Mouse (Mus musculus): ENCODE measurements around the gene Cacna1d. TPM values are rescaled to one million over a fixed set of nuclear protein-coding genes. Genes with fewer than 3 reads are reported as not detected.

Cacna1d gene
- polyA plus RNA-seq, 1 experiment, result not detected

- H3K27me3 ChIP-seq (ENCODE audit: control insufficient read depth, insufficient read depth, insufficient read length), result peaks cover 7% of the 10 kb centered on the region
- H3K79me3 ChIP-seq (ENCODE audit: low read depth), result no peaks in the 10 kb centered on the region
- H3K4me3 ChIP-seq (ENCODE audit: insufficient read depth, poor library complexity, severe bottlenecking), result no peak overlapping the region
- H3ac ChIP-seq (ENCODE audit: control insufficient read depth, insufficient read length, low read depth), result no peak overlapping the region
- no peaks in the 10 kb centered on the region for H3K79me2 ChIP-seq (ENCODE audit: control insufficient read depth, insufficient read depth)
- TF ChIP-seq MYOD1 (IDR thresholded peaks at IDR 0.05; ENCODE audit: control insufficient read depth, insufficient read length, low read depth) (no peak), FOSL1 (IDR thresholded peaks at IDR 0.05; ENCODE audit: insufficient read depth, low read length, poor library complexity, severe bottlenecking) (no peak), MYOG (IDR thresholded peaks at IDR 0.05; ENCODE audit: control insufficient read depth, extremely low read depth, insufficient read length) (no peak), USF1 (IDR thresholded peaks at IDR 0.05; ENCODE audit: low read depth) (no peak), CEBPB (IDR thresholded peaks at IDR 0.05; ENCODE audit: low read depth) (no peak), MAX (IDR thresholded peaks at IDR 0.05) (no peak), CTCF (IDR thresholded peaks at IDR 0.05; ENCODE audit: control insufficient read depth, insufficient read depth, insufficient read length) (no peak)
- no peaks in the 10 kb centered on the region for H3K36me3 ChIP-seq (ENCODE audit: control insufficient read depth, insufficient read depth)
Observed at GRCm38 (mm10) chr14:30019375-30019774, 471.9 kb downstream of the Cacna1d start.

GRCm38 (mm10) chr14:30018846-30019245 lies 472.4 kb downstream of the Cacna1d start:
- Histone ChIP-seq H3K79me3 (ENCODE audit: low read depth) (no peaks in the 10 kb centered on the region), H3K79me2 (ENCODE audit: control insufficient read depth, insufficient read depth) (no peaks in the 10 kb centered on the region), H3K27me3 (ENCODE audit: control insufficient read depth, insufficient read depth, insufficient read length) (peaks cover 10% of the 10 kb centered on the region), H3K36me3 (ENCODE audit: control insufficient read depth, insufficient read depth) (no peaks in the 10 kb centered on the region), H3ac (ENCODE audit: control insufficient read depth, insufficient read length, low read depth) (no peak overlapping the region), H3K4me3 (ENCODE audit: insufficient read depth, poor library complexity, severe bottlenecking) (no peak overlapping the region)
- no peak for TF ChIP-seq USF1 (IDR thresholded peaks at IDR 0.05; ENCODE audit: low read depth)
- TF ChIP-seq CTCF (IDR thresholded peaks at IDR 0.05; ENCODE audit: control insufficient read depth, insufficient read depth, insufficient read length), result no peak
- TF ChIP-seq FOSL1 (IDR thresholded peaks at IDR 0.05; ENCODE audit: insufficient read depth, low read length, poor library complexity, severe bottlenecking), result no peak
- no peak for TF ChIP-seq MAX (IDR thresholded peaks at IDR 0.05)
- TF ChIP-seq MYOD1 (IDR thresholded peaks at IDR 0.05; ENCODE audit: control insufficient read depth, insufficient read length, low read depth), result no peak
- no peak for TF ChIP-seq CEBPB (IDR thresholded peaks at IDR 0.05; ENCODE audit: low read depth)
- TF ChIP-seq MYOG (IDR thresholded peaks at IDR 0.05; ENCODE audit: control insufficient read depth, extremely low read depth, insufficient read length), result no peak

GRCm38 (mm10) chr14:30018463-30018801 lies 472.8 kb downstream of the Cacna1d start:
- no peak overlapping the region for H3K4me3 ChIP-seq (ENCODE audit: insufficient read depth, poor library complexity, severe bottlenecking)
- no peaks in the 10 kb centered on the region for H3K79me2 ChIP-seq (ENCODE audit: control insufficient read depth, insufficient read depth)
- H3K27me3 ChIP-seq (ENCODE audit: control insufficient read depth, insufficient read depth, insufficient read length), result peaks cover 12% of the 10 kb centered on the region
- TF ChIP-seq MYOD1 (IDR thresholded peaks at IDR 0.05; ENCODE audit: control insufficient read depth, insufficient read length, low read depth) (no peak), CTCF (IDR thresholded peaks at IDR 0.05; ENCODE audit: control insufficient read depth, insufficient read depth, insufficient read length) (no peak), CEBPB (IDR thresholded peaks at IDR 0.05; ENCODE audit: low read depth) (no peak), MYOG (IDR thresholded peaks at IDR 0.05; ENCODE audit: control insufficient read depth, extremely low read depth, insufficient read length) (no peak), FOSL1 (IDR thresholded peaks at IDR 0.05; ENCODE audit: insufficient read depth, low read length, poor library complexity, severe bottlenecking) (no peak), MAX (IDR thresholded peaks at IDR 0.05) (no peak), USF1 (IDR thresholded peaks at IDR 0.05; ENCODE audit: low read depth) (no peak)
- no peaks in the 10 kb centered on the region for H3K79me3 ChIP-seq (ENCODE audit: low read depth)
- H3ac ChIP-seq (ENCODE audit: control insufficient read depth, insufficient read length, low read depth), result no peak overlapping the region
- no peaks in the 10 kb centered on the region for H3K36me3 ChIP-seq (ENCODE audit: control insufficient read depth, insufficient read depth)

- peaks cover 14% of the 10 kb centered on the region for H3K27me3 ChIP-seq (ENCODE audit: control insufficient read depth, insufficient read depth, insufficient read length)
- H3K4me3 ChIP-seq (ENCODE audit: insufficient read depth, poor library complexity, severe bottlenecking), result no peak overlapping the region
- no peaks in the 10 kb centered on the region for H3K79me2 ChIP-seq (ENCODE audit: control insufficient read depth, insufficient read depth)
- no peaks in the 10 kb centered on the region for H3K36me3 ChIP-seq (ENCODE audit: control insufficient read depth, insufficient read depth)
- TF ChIP-seq CTCF (IDR thresholded peaks at IDR 0.05; ENCODE audit: control insufficient read depth, insufficient read depth, insufficient read length) (no peak), MAX (IDR thresholded peaks at IDR 0.05) (no peak), USF1 (IDR thresholded peaks at IDR 0.05; ENCODE audit: low read depth) (no peak), CEBPB (IDR thresholded peaks at IDR 0.05; ENCODE audit: low read depth) (no peak), FOSL1 (IDR thresholded peaks at IDR 0.05; ENCODE audit: insufficient read depth, low read length, poor library complexity, severe bottlenecking) (no peak), MYOG (IDR thresholded peaks at IDR 0.05; ENCODE audit: control insufficient read depth, extremely low read depth, insufficient read length) (no peak)
- H3K79me3 ChIP-seq (ENCODE audit: low read depth), result no peaks in the 10 kb centered on the region
- H3ac ChIP-seq (ENCODE audit: control insufficient read depth, insufficient read length, low read depth), result no peak overlapping the region
Observed at GRCm38 (mm10) chr14:30017794-30018462, 473.3 kb downstream of the Cacna1d start.

GRCm38 (mm10) chr14:30016666-30017065 lies 474.6 kb downstream of the Cacna1d start:
- H3K79me2 ChIP-seq (ENCODE audit: control insufficient read depth, insufficient read depth), result no peaks in the 10 kb centered on the region
- H3K4me3 ChIP-seq (ENCODE audit: insufficient read depth, poor library complexity, severe bottlenecking), result no peak overlapping the region
- no peak for TF ChIP-seq FOSL1 (IDR thresholded peaks at IDR 0.05; ENCODE audit: insufficient read depth, low read length, poor library complexity, severe bottlenecking)
- TF ChIP-seq USF1 (IDR thresholded peaks at IDR 0.05; ENCODE audit: low read depth), result no peak
- no peak for TF ChIP-seq CTCF (IDR thresholded peaks at IDR 0.05; ENCODE audit: control insufficient read depth, insufficient read depth, insufficient read length)
- no peak for TF ChIP-seq MYOD1 (IDR thresholded peaks at IDR 0.05; ENCODE audit: control insufficient read depth, insufficient read length, low read depth)
- TF ChIP-seq CEBPB (IDR thresholded peaks at IDR 0.05; ENCODE audit: low read depth), result no peak
- no peak for TF ChIP-seq MAX (IDR thresholded peaks at IDR 0.05)
- TF ChIP-seq MYOG (IDR thresholded peaks at IDR 0.05; ENCODE audit: control insufficient read depth, extremely low read depth, insufficient read length), result no peak
- no peaks in the 10 kb centered on the region for H3K79me3 ChIP-seq (ENCODE audit: low read depth)
- peaks cover 19% of the 10 kb centered on the region for H3K27me3 ChIP-seq (ENCODE audit: control insufficient read depth, insufficient read depth, insufficient read length)
- H3ac ChIP-seq (ENCODE audit: control insufficient read depth, insufficient read length, low read depth), result no peak overlapping the region
- H3K36me3 ChIP-seq (ENCODE audit: control insufficient read depth, insufficient read depth), result no peaks in the 10 kb centered on the region
